Mouse (Mus musculus): ENCODE measurements around the gene Ankrd34b. TPM values are rescaled to one million over a fixed set of nuclear protein-coding genes. Genes with fewer than 3 reads are reported as not detected.

The Ankrd34b gene
- total RNA-seq, 2 experiments from 2014 or later = not detected

Other genes starting within 250 kb of the Ankrd34b start
- gene Gm20379, start 119.9 kb upstream of the Ankrd34b start, total RNA-seq (2021) = not detected
- gene Dhfr, start 71.2 kb upstream of the Ankrd34b start, total RNA-seq (2021) = 1 to 10 TPM in 1 of 2 experiments, under 1 TPM in 1; 0.77 to 1.2 TPM
- 10 to 100 TPM in 1 of 2 experiments, 1 to 10 TPM in 1; 8.6 to 10.5 TPM for gene Msh3, start 70.9 kb upstream of the Ankrd34b start, total RNA-seq (2021)
- gene Fam151b, start 58.1 kb downstream of the Ankrd34b start, total RNA-seq (2021) = 1 to 10 TPM; 1.3 to 1.5 TPM
- gene Zfyve16, start 105.0 kb downstream of the Ankrd34b start, total RNA-seq (2021) = 10 to 100 TPM; 13.7 to 14.9 TPM
- not detected for gene Spz1, start 150.3 kb downstream of the Ankrd34b start, total RNA-seq (2021)
- 10 to 100 TPM; 10.2 to 12.4 TPM for gene Serinc5, start 185.2 kb downstream of the Ankrd34b start, total RNA-seq (2021)